Mouse (Mus musculus) hindbrain, embryonic 10.5 days (tissue): Measurements from ENCODE around the gene Gm37240. TPM values are rescaled to one million over a fixed set of nuclear protein-coding genes. Genes with fewer than 3 reads are reported as not detected.

ENCODE experiments used
- DNase-seq: peaks from one replicate; pipeline ENCODE4 v3.0.0-alpha.2; 2017; ENCODE audit warnings: low spot score
- H3K27ac ChIP-seq: fragments of 300-500 bp; sonication (generic); 2 replicates; pipeline ENCODE4 v1.5.1; 2016; ENCODE audit warnings: mild to moderate bottlenecking, moderate library complexity
- H3K27me3 ChIP-seq: fragments of 300-500 bp; sonication (generic); 2 replicates; pipeline ENCODE4 v1.6.1; 2016; ENCODE audit warnings: mild to moderate bottlenecking; ENCODE audit not compliant: poor library complexity, insufficient read depth, severe bottlenecking
- H3K36me3 ChIP-seq: fragments of 300-500 bp; sonication (generic); 2 replicates; pipeline ENCODE4 v1.6.1; 2016; ENCODE audit warnings: mild to moderate bottlenecking, moderate library complexity
- H3K4me1 ChIP-seq: fragments of 300-500 bp; sonication (generic); replicated peaks from 2 replicates; pipeline ENCODE4 v1.6.1; 2016; ENCODE audit warnings: mild to moderate bottlenecking
- H3K4me3 ChIP-seq: fragments of 300-500 bp; sonication (generic); 2 replicates; pipeline ENCODE4 v1.5.1; 2016; ENCODE audit warnings: mild to moderate bottlenecking, moderate library complexity
- H3K9me3 ChIP-seq: fragments of 300-500 bp; sonication (generic); 2 replicates; pipeline ENCODE4 v1.6.1; 2016; ENCODE audit warnings: mild to moderate bottlenecking, moderate library complexity
- WGBS: fragments of 180-500 bp; shearing (Covaris S2); methylation state at CpG from one replicate; pipeline ENCODE4 v1.1.7; 2016; 5-methylcytosine and 5-hydroxymethylcytosine counted together
- polyA plus RNA-seq: library from polyadenylated mRNA; unstranded; fragments of >200 nt; fragmentation: Nextera tagmentation; extraction: Ambion mirVana; gene quantifications from 2 replicates; pipeline ENCODE4 v1.2.1, GENCODE M21; 2016

Gm37240 gene
- polyA plus RNA-seq, 1 experiment from 2014 or later, result 1.4 TPM

- no peaks in the 10 kb centered on the region for H3K9me3 ChIP-seq
- H3K4me1 ChIP-seq, result peaks cover 18% of the 10 kb centered on the region
- no peaks in the 10 kb centered on the region for H3K27me3 ChIP-seq
- WGBS, result 55% methylated on average over 2 of the region's 2 CpGs
- H3K36me3 ChIP-seq, result peaks cover 11% of the 10 kb centered on the region; the same call in 1 of the 2 replicates
- no peak for DNase-seq
- no peak overlapping the region for H3K4me3 ChIP-seq
- no peak overlapping the region for H3K27ac ChIP-seq
These were observed 1066.6 kb downstream of the Gm37240 start for GRCm38 (mm10) chr3:84820654-84821201.

- no peak for DNase-seq
- no peak overlapping the region for H3K4me3 ChIP-seq
- H3K36me3 ChIP-seq, result peaks cover 11% of the 10 kb centered on the region; the same call in 1 of the 2 replicates
- no peaks in the 10 kb centered on the region for H3K9me3 ChIP-seq
- H3K27ac ChIP-seq, result no peak overlapping the region
- WGBS, result 73% methylated on average over 1 of the region's 1 CpGs
- H3K4me1 ChIP-seq, result peaks cover 35% of the 10 kb centered on the region
- no peaks in the 10 kb centered on the region for H3K27me3 ChIP-seq
These were observed 1070.4 kb downstream of the Gm37240 start for GRCm38 (mm10) chr3:84816951-84817350.

GRCm38 (mm10) chr3:84815461-84815860, 1071.9 kb downstream of the Gm37240 start:
- H3K27ac ChIP-seq, result peak overlapping the region; percentile 91
- peak overlapping the region; percentile 98 for H3K4me3 ChIP-seq
- peak; percentile 49 for DNase-seq
- no peaks in the 10 kb centered on the region for H3K27me3 ChIP-seq
- under 1% methylated on average over 29 of the region's 29 CpGs for WGBS
- H3K36me3 ChIP-seq, result peaks cover 11% of the 10 kb centered on the region; the same call in 1 of the 2 replicates
- no peaks in the 10 kb centered on the region for H3K9me3 ChIP-seq
- H3K4me1 ChIP-seq, result peaks cover 31% of the 10 kb centered on the region

GRCm38 (mm10) chr3:84814762-84815381, 1072.4 kb downstream of the Gm37240 start, which contains the start of gene Fbxw7:
TSS of gene Fbxw7 (plus strand) at chr3:84815268.
- no peaks in the 10 kb centered on the region for H3K27me3 ChIP-seq
- peak within 1 kb of the TSS; percentile 91 for H3K27ac ChIP-seq
- peaks cover 11% of the 10 kb centered on the region; the same call in 1 of the 2 replicates for H3K36me3 ChIP-seq
- H3K9me3 ChIP-seq, result no peaks in the 10 kb centered on the region
- H3K4me3 ChIP-seq, result peak within 1 kb of the TSS; percentile 98
- no peak for DNase-seq
- WGBS, result under 1% methylated on average over 73 of the region's 76 CpGs
- peaks cover 31% of the 10 kb centered on the region for H3K4me1 ChIP-seq

- no peaks in the 10 kb centered on the region for H3K27me3 ChIP-seq
These were observed 1073.1 kb downstream of the Gm37240 start for GRCm38 (mm10) chr3:84814157-84814761.

GRCm38 (mm10) chr3:84813436-84814156, 1073.7 kb downstream of the Gm37240 start:
- WGBS, result 1% methylated on average over 29 of the region's 29 CpGs
- Histone ChIP-seq H3K9me3 (no peaks in the 10 kb centered on the region), H3K4me1 (peaks cover 31% of the 10 kb centered on the region), H3K36me3 (peaks cover 2% of the 10 kb centered on the region; the same call in 1 of the 2 replicates), H3K27ac (peak overlapping the region; percentile 91), H3K27me3 (no peaks in the 10 kb centered on the region), H3K4me3 (peak overlapping the region; percentile 98)
- DNase-seq, result no peak

More at GRCm38 (mm10) chr3:84814157-84814761, 1073.1 kb downstream of the Gm37240 start:
- peak overlapping the region; percentile 98 for H3K4me3 ChIP-seq
- H3K4me1 ChIP-seq, result peaks cover 31% of the 10 kb centered on the region
- under 1% methylated on average over 60 of the region's 60 CpGs for WGBS
- peak; percentile 100 for DNase-seq
- H3K9me3 ChIP-seq, result no peaks in the 10 kb centered on the region
- peak overlapping the region; percentile 91 for H3K27ac ChIP-seq
- peaks cover 8% of the 10 kb centered on the region; the same call in 1 of the 2 replicates for H3K36me3 ChIP-seq

GRCm38 (mm10) chr3:84810803-84811202, 1076.5 kb downstream of the Gm37240 start:
- no peaks in the 10 kb centered on the region for H3K27me3 ChIP-seq
- no peaks in the 10 kb centered on the region for H3K9me3 ChIP-seq
- DNase-seq, result no peak
- H3K4me3 ChIP-seq, result no peak overlapping the region
- H3K4me1 ChIP-seq, result peaks cover 18% of the 10 kb centered on the region
- H3K27ac ChIP-seq, result no peak overlapping the region
- no peaks in the 10 kb centered on the region for H3K36me3 ChIP-seq

GRCm38 (mm10) chr3:84808906-84809305, 1078.4 kb downstream of the Gm37240 start:
- H3K27ac ChIP-seq, result no peak overlapping the region
- no peak overlapping the region for H3K4me3 ChIP-seq
- no peaks in the 10 kb centered on the region for H3K36me3 ChIP-seq
- H3K9me3 ChIP-seq, result no peaks in the 10 kb centered on the region
- no peaks in the 10 kb centered on the region for H3K27me3 ChIP-seq
- H3K4me1 ChIP-seq, result peaks cover 14% of the 10 kb centered on the region
- DNase-seq, result no peak

- Histone ChIP-seq H3K4me3 (no peak overlapping the region), H3K4me1 (peaks cover 5% of the 10 kb centered on the region), H3K9me3 (no peaks in the 10 kb centered on the region), H3K27me3 (no peaks in the 10 kb centered on the region), H3K36me3 (no peaks in the 10 kb centered on the region), H3K27ac (no peak overlapping the region)
- 77% methylated on average over 3 of the region's 3 CpGs for WGBS
- DNase-seq, result no peak
These were observed 1079.5 kb downstream of the Gm37240 start for GRCm38 (mm10) chr3:84807826-84808225.

GRCm38 (mm10) chr3:84806206-84806605, 1081.1 kb downstream of the Gm37240 start:
- 86% methylated on average over 2 of the region's 2 CpGs for WGBS
- Histone ChIP-seq H3K4me3 (no peak overlapping the region), H3K4me1 (no peaks in the 10 kb centered on the region), H3K36me3 (no peaks in the 10 kb centered on the region), H3K27me3 (no peaks in the 10 kb centered on the region), H3K9me3 (no peaks in the 10 kb centered on the region), H3K27ac (no peak overlapping the region)
- DNase-seq, result no peak

GRCm38 (mm10) chr3:84804036-84804435, 1083.3 kb downstream of the Gm37240 start:
- DNase-seq, result no peak
- H3K27me3 ChIP-seq, result no peaks in the 10 kb centered on the region
- no peak overlapping the region for H3K4me3 ChIP-seq
- H3K4me1 ChIP-seq, result no peaks in the 10 kb centered on the region
- WGBS, result 79% methylated on average over 9 of the region's 9 CpGs
- H3K36me3 ChIP-seq, result no peaks in the 10 kb centered on the region
- no peak overlapping the region for H3K27ac ChIP-seq
- H3K9me3 ChIP-seq, result no peaks in the 10 kb centered on the region

- Histone ChIP-seq H3K27ac (no peak overlapping the region), H3K4me1 (no peaks in the 10 kb centered on the region), H3K27me3 (no peaks in the 10 kb centered on the region), H3K9me3 (peaks cover 15% of the 10 kb centered on the region), H3K4me3 (no peak overlapping the region), H3K36me3 (no peaks in the 10 kb centered on the region)
- WGBS, result 92% methylated on average over 4 of the region's 4 CpGs
- DNase-seq, result no peak
These were observed 1099.4 kb downstream of the Gm37240 start for GRCm38 (mm10) chr3:84787914-84788313.

- Histone ChIP-seq H3K27ac (no peak overlapping the region), H3K36me3 (no peaks in the 10 kb centered on the region), H3K4me1 (no peaks in the 10 kb centered on the region), H3K9me3 (no peaks in the 10 kb centered on the region), H3K27me3 (no peaks in the 10 kb centered on the region), H3K4me3 (no peak overlapping the region)
- 80% methylated on average over 1 of the region's 1 CpGs for WGBS
- no peak for DNase-seq
These were observed 1111.2 kb downstream of the Gm37240 start for GRCm38 (mm10) chr3:84776084-84776483.
